Mouse (Mus musculus): ENCODE measurements around the gene Il12a. TPM values are rescaled to one million over a fixed set of nuclear protein-coding genes. Genes with fewer than 3 reads are reported as not detected.
"Not testable (repeated sequence)": the region's sequence is repeated elsewhere in the genome, so short reads cannot be mapped to it uniquely, and the experiment has no call there.

Gene Il12a
- polyA plus RNA-seq, 1 experiment from 2014 or later, result 0.28 TPM

DNA sequence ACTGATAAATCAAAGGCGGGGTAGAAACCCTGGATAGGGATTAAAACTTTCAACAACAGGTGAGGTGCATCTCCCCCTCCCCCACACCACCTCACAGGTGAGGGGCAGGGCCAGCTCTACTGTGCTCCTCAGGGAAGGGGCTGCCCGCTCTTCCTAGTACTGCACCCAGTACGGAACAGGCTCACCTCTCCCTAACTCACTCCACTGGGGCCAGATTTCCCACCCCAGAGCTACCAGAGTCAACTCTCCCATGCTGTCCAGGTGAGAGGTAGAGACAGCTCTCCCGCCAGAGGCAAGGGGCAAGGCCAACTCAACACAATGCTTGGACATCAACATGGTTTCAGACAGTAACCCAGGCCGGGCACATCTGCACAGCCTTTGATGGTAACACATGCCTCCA, 21.1 kb downstream of the Il12a start:
- H3K4me1 ChIP-seq (ENCODE audit: control insufficient read depth, insufficient read depth, low read length), result no peaks in the 10 kb centered on the region
- H3K4me2 ChIP-seq (ENCODE audit: low read length), result no peak overlapping the region
- H3K4me3 ChIP-seq (ENCODE audit: low read depth, low read length), result no peak overlapping the region
- ATAC-seq, result 0 out of 2 replicates have a peak, but pooled peaks have one; percentile 62
- WGBS, result 94% methylated on average over 5 of the region's 5 CpGs
- H3K27ac ChIP-seq (ENCODE audit: low read length), result no peak overlapping the region
- H3K9me3 ChIP-seq (replicated peaks; ENCODE audit: control insufficient read depth, low read length, poor library complexity, severe bottlenecking), result no peaks in the 10 kb centered on the region
- H3K27me3 ChIP-seq (ENCODE audit: control insufficient read depth, insufficient read depth, low read depth, low read length), result no peaks in the 10 kb centered on the region; the same call in 1 of the 2 replicates
- H3K36me3 ChIP-seq (ENCODE audit: control insufficient read depth, insufficient read depth, low read length), result no peaks in the 10 kb centered on the region
- no peak overlapping the region for H3K9ac ChIP-seq (ENCODE audit: low read depth, low read length)

DNA sequence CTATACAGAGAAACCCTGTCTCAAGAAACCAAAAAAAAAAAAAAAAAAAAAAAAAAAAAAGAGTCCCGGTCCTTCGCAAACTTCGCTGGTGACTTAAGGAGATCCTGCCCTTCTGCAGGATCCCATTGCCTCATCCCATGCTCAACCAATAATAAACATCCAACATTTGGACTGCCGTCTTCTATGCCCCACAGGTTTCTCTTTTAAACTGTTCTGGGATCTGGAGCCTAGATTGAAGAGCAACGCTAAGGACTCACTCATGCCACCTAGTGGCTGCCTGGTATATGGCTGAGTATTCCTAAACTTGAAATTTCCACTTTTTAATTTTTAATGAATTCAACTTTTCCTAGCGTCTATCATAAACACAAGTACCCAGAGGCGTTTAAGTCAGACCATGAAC, 23.1 kb downstream of the Il12a start:
- H3K4me1 ChIP-seq (ENCODE audit: control insufficient read depth, insufficient read depth, low read length), result no peaks in the 10 kb centered on the region
- H3K4me2 ChIP-seq (ENCODE audit: low read length), result 0 out of 2 replicates have a peak overlapping the region, but pooled peaks have one; percentile 9
- H3K36me3 ChIP-seq (ENCODE audit: control insufficient read depth, insufficient read depth, low read length), result no peaks in the 10 kb centered on the region
- no peak overlapping the region for H3K9ac ChIP-seq (ENCODE audit: low read depth, low read length)
- whole genome bisulfite sequencing, result 16% methylated on average over 7 of the region's 7 CpGs
- no peak for ATAC-seq
- H3K4me3 ChIP-seq (ENCODE audit: low read depth, low read length), result no peak overlapping the region
- no peak overlapping the region for H3K27ac ChIP-seq (ENCODE audit: low read length)
- H3K9me3 ChIP-seq (replicated peaks; ENCODE audit: control insufficient read depth, low read length, poor library complexity, severe bottlenecking), result no peaks in the 10 kb centered on the region
- H3K27me3 ChIP-seq (ENCODE audit: control insufficient read depth, insufficient read depth, low read depth, low read length), result no peaks in the 10 kb centered on the region; the same call in 1 of the 2 replicates

DNA sequence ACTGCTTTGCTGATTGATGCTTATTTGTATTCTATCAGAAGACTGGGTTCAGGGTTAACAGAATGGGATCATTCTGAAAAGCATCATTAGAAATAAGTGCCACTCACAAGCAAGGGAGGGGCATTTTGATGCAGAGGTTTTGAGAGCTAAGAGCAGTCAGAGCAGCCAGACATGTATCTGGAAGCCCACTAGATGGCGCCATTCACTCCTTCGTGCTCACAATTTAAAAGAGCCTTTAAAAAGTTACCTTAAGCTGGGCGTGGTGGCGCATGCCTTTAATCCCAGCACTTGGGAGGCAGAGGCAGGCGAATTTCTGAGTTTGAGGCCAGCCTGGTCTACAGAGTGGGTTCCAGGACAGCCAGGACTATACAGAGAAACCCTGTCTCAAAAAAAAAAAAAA, 26.9 kb downstream of the Il12a start:
- H3K9ac ChIP-seq (ENCODE audit: low read depth, low read length); H3K36me3 ChIP-seq (ENCODE audit: control insufficient read depth, insufficient read depth, low read length); H3K27ac ChIP-seq (ENCODE audit: low read length); H3K9me3 ChIP-seq (replicated peaks; ENCODE audit: control insufficient read depth, low read length, poor library complexity, severe bottlenecking); H3K27me3 ChIP-seq (ENCODE audit: control insufficient read depth, insufficient read depth, low read depth, low read length); H3K4me2 ChIP-seq (ENCODE audit: low read length); H3K4me3 ChIP-seq (ENCODE audit: low read depth, low read length); H3K4me1 ChIP-seq (ENCODE audit: control insufficient read depth, insufficient read depth, low read length); ATAC-seq: not testable (repeated sequence)
- 44% methylated on average over 5 of the region's 5 CpGs for WGBS

DNA sequence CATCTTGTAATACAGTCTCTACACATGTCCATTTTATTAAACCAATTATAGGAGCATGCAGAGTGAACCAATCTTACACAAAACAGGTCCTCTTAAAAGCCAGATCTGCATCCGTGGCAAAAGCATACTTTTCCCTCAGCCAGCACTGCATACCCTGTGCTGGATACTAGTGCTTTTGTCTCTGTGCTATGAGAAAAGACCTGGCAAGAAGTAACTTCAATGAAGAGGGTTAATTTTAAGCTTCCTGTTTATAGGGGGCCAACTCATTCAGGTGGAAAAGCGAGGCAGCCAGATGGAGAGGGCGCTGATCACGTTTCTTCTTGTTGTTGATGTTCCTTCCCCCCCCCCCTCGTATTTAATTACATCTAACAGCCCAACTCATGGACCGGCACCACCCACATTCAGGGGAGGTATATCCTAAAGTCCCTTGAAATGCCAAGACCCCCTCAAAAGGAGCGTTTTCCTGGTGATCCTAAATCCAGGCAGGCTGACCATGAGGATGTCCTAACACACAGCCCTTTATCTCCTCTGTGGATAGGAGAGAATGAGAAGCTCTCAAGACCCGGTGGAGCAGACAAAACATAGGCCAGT, 28.9 kb downstream of the Il12a start:
- Histone ChIP-seq H3K4me1 (ENCODE audit: control insufficient read depth, insufficient read depth, low read length) (no peaks in the 10 kb centered on the region), H3K4me3 (ENCODE audit: low read depth, low read length) (no peak overlapping the region), H3K9ac (ENCODE audit: low read depth, low read length) (no peak overlapping the region), H3K9me3 (replicated peaks; ENCODE audit: control insufficient read depth, low read length, poor library complexity, severe bottlenecking) (no peaks in the 10 kb centered on the region), H3K4me2 (ENCODE audit: low read length) (no peak overlapping the region), H3K36me3 (ENCODE audit: control insufficient read depth, insufficient read depth, low read length) (no peaks in the 10 kb centered on the region), H3K27ac (ENCODE audit: low read length) (no peak overlapping the region), H3K27me3 (ENCODE audit: control insufficient read depth, insufficient read depth, low read depth, low read length) (no peaks in the 10 kb centered on the region; the same call in 1 of the 2 replicates)
- WGBS, result 69% methylated on average over 8 of the region's 8 CpGs
- no peak for ATAC-seq

DNA sequence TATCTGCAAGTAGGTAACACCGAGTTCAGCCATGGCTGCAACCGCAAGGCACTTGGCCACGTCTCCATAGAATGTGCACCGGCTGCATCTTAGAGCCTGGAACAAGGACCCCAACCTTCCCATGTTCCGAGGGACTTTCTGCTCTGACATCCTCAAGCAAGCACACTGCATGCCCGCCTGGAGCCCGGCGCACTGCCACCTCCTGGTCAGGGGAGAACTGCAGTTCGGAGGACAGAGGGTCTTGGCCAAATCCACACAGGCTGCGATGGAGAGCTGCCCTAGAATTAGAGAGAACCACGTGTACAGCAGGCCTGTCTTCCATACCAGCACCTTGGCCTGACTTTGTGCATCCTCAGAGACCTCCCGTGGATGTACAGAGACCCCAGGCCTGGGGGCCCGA, 29.8 kb downstream of the Il12a start:
- H3K9me3 ChIP-seq (replicated peaks; ENCODE audit: control insufficient read depth, low read length, poor library complexity, severe bottlenecking), result no peaks in the 10 kb centered on the region
- H3K36me3 ChIP-seq (ENCODE audit: control insufficient read depth, insufficient read depth, low read length), result no peaks in the 10 kb centered on the region
- no peak overlapping the region for H3K27ac ChIP-seq (ENCODE audit: low read length)
- H3K4me1 ChIP-seq (ENCODE audit: control insufficient read depth, insufficient read depth, low read length), result no peaks in the 10 kb centered on the region
- H3K27me3 ChIP-seq (ENCODE audit: control insufficient read depth, insufficient read depth, low read depth, low read length), result no peaks in the 10 kb centered on the region; the same call in 1 of the 2 replicates
- H3K4me3 ChIP-seq (ENCODE audit: low read depth, low read length), result no peak overlapping the region
- ATAC-seq, result peak; percentile 56; the same call in 1 of the 2 replicates
- H3K4me2 ChIP-seq (ENCODE audit: low read length), result no peak overlapping the region
- no peak overlapping the region for H3K9ac ChIP-seq (ENCODE audit: low read depth, low read length)
- 38% methylated on average over 13 of the region's 13 CpGs for WGBS

DNA sequence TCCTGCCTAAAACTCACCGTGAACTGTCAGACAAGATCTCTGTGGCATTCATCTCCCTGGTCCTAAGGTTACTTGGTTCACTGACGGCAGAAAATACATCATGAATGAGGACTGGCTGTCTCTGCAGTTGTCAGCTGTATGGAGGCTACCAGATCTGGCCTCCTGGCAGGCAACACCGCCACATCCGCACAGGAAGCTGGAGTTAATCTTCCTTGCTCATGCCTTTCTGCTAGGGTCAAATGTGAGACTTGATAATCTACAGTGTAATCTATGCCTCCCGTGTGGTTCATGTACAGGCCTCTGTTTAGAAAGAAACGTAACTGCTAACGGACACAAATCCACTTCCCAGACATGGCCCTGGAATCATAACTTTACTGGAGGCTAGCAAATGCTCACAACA, 51.5 kb downstream of the Il12a start:
- Histone ChIP-seq H3K9ac (ENCODE audit: low read depth, low read length) (no peak overlapping the region), H3K27ac (ENCODE audit: low read length) (no peak overlapping the region), H3K27me3 (ENCODE audit: control insufficient read depth, insufficient read depth, low read depth, low read length) (no peaks in the 10 kb centered on the region), H3K36me3 (ENCODE audit: control insufficient read depth, insufficient read depth, low read length) (no peaks in the 10 kb centered on the region), H3K4me1 (ENCODE audit: control insufficient read depth, insufficient read depth, low read length) (no peaks in the 10 kb centered on the region), H3K9me3 (replicated peaks; ENCODE audit: control insufficient read depth, low read length, poor library complexity, severe bottlenecking) (no peaks in the 10 kb centered on the region), H3K4me2 (ENCODE audit: low read length) (no peak overlapping the region), H3K4me3 (ENCODE audit: low read depth, low read length) (no peak overlapping the region)
- no peak for ATAC-seq
- WGBS, result 79% methylated on average over 7 of the region's 7 CpGs

DNA sequence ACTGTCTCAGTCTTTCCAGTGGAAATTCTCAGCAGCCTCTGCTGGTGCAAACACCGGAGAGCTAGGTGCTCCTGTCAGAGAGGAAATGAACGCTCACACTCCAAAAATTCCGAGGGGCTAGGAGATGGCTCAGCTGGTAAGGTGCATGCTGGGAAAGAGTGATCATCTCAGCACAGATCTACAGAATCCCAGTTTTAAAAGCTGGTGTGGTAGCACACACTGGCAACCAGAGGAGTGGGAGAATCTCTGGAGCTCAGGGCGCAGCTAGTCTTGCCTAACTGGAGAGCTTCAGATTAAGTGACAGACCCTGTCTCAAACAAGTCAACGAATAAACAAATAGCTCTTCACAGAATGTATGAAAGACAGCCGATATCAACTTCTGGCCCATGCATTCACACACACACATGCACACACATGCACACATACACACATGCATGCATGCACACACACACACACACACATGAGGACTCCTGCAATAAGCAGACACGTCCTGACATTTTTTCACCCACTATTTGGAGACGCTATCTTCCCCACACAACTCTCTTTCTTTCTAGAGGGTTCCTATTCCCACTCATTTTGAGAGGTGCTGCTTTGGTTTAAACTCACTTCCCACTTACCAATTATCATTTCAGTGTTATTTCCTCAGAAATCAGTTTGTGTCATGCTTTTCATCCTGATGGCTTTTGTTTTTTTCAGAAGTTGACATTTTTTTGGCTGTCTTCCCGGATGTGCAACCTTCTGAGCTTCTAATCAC, 52.5 kb downstream of the Il12a start:
- Histone ChIP-seq H3K27me3 (ENCODE audit: control insufficient read depth, insufficient read depth, low read depth, low read length) (no peaks in the 10 kb centered on the region), H3K4me2 (ENCODE audit: low read length) (no peak overlapping the region), H3K27ac (ENCODE audit: low read length) (no peak overlapping the region), H3K9ac (ENCODE audit: low read depth, low read length) (no peak overlapping the region), H3K4me1 (ENCODE audit: control insufficient read depth, insufficient read depth, low read length) (no peaks in the 10 kb centered on the region), H3K36me3 (ENCODE audit: control insufficient read depth, insufficient read depth, low read length) (no peaks in the 10 kb centered on the region), H3K4me3 (ENCODE audit: low read depth, low read length) (no peak overlapping the region), H3K9me3 (replicated peaks; ENCODE audit: control insufficient read depth, low read length, poor library complexity, severe bottlenecking) (no peaks in the 10 kb centered on the region)
- ATAC-seq, result no peak
- WGBS, result 79% methylated on average over 9 of the region's 9 CpGs

DNA sequence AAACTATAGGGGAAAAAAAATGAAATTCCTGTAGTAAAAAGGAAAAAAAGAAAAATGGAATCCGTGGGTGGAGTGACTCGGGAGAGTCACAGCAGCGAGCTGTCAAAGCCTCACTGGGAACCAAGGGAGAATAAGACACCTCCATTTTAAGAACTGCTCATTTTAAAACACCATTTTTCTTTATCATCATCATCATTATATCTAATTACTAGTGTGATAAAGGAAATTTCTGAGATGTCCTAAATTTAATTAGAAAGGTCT, 53.0 kb downstream of the Il12a start:
- no peak overlapping the region for H3K4me2 ChIP-seq (ENCODE audit: low read length)
- H3K9me3 ChIP-seq (replicated peaks; ENCODE audit: control insufficient read depth, low read length, poor library complexity, severe bottlenecking), result no peaks in the 10 kb centered on the region
- no peak overlapping the region for H3K4me3 ChIP-seq (ENCODE audit: low read depth, low read length)
- no peaks in the 10 kb centered on the region for H3K27me3 ChIP-seq (ENCODE audit: control insufficient read depth, insufficient read depth, low read depth, low read length)
- H3K4me1 ChIP-seq (ENCODE audit: control insufficient read depth, insufficient read depth, low read length), result no peaks in the 10 kb centered on the region
- 63% methylated on average over 3 of the region's 3 CpGs for whole genome bisulfite sequencing
- H3K27ac ChIP-seq (ENCODE audit: low read length), result no peak overlapping the region
- no peak for ATAC-seq
- no peaks in the 10 kb centered on the region for H3K36me3 ChIP-seq (ENCODE audit: control insufficient read depth, insufficient read depth, low read length)
- no peak overlapping the region for H3K9ac ChIP-seq (ENCODE audit: low read depth, low read length)

DNA sequence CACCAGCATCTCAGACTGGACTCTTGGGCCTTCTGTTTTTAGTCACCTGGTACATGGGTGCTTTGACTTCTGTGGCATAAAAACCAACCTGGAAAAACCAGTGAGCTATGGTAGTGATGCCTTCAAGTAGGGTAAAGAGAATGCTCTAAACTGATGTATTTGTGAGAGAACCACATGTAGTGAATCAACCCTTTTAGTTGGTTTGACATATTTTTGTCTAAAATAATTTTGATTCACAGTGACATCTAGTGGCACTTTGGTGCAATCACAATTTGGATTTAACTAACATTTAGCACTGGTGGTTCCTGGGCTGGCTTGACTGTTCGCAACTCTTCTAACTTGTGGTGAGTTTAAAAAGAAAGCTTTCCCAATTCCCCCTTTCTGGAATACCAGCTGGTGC, 53.7 kb downstream of the Il12a start:
- Histone ChIP-seq H3K27me3 (ENCODE audit: control insufficient read depth, insufficient read depth, low read depth, low read length) (no peaks in the 10 kb centered on the region), H3K4me1 (ENCODE audit: control insufficient read depth, insufficient read depth, low read length) (no peaks in the 10 kb centered on the region), H3K36me3 (ENCODE audit: control insufficient read depth, insufficient read depth, low read length) (no peaks in the 10 kb centered on the region), H3K4me3 (ENCODE audit: low read depth, low read length) (no peak overlapping the region), H3K27ac (ENCODE audit: low read length) (0 out of 2 replicates have a peak overlapping the region, but pooled peaks have one; percentile 13), H3K9me3 (replicated peaks; ENCODE audit: control insufficient read depth, low read length, poor library complexity, severe bottlenecking) (no peaks in the 10 kb centered on the region), H3K9ac (ENCODE audit: low read depth, low read length) (no peak overlapping the region), H3K4me2 (ENCODE audit: low read length) (no peak overlapping the region)
- 82% methylated on average over 1 of the region's 1 CpGs for whole genome bisulfite sequencing
- ATAC-seq, result no peak

Measured in midbrain, embryonic 16.5 days (tissue).